Mouse (Mus musculus) limb, embryonic 11.5 days (tissue): Measurements from ENCODE around the gene Actl6b. TPM values are rescaled to one million over a fixed set of nuclear protein-coding genes. Genes with fewer than 3 reads are reported as not detected.

Experiments
- ATAC-seq: fragments of 200-750 bp; cut with Nextera tagmentation; 2 replicates; pipeline ENCODE4 v1.8.0; 2017; ENCODE audit warnings: low read depth; ENCODE audit not compliant: insufficient number of reproducible peaks, low FRiP score, low TSS enrichment
- DNase-seq: peaks from one replicate; pipeline ENCODE4 v3.0.0-alpha.2; 2015; ENCODE audit warnings: low spot score
- H3K27ac ChIP-seq: fragments of 300-500 bp; sonication (generic); replicated peaks from 2 replicates; pipeline ENCODE4 v1.5.1; 2014; ENCODE audit warnings: low read depth, mild to moderate bottlenecking, low read length
- H3K27me3 ChIP-seq: fragments of 300-500 bp; sonication (generic); 2 replicates; pipeline ENCODE4 v1.6.1; 2014; ENCODE audit warnings: mild to moderate bottlenecking, low read length, mixed read lengths; ENCODE audit not compliant: control insufficient read depth, insufficient read depth
- H3K36me3 ChIP-seq: fragments of 300-500 bp; sonication (generic); 2 replicates; pipeline ENCODE4 v1.6.1; 2014; ENCODE audit warnings: mild to moderate bottlenecking, low read length, moderate library complexity, mixed read lengths; ENCODE audit not compliant: control insufficient read depth, insufficient read depth
- H3K4me1 ChIP-seq: fragments of 300-500 bp; sonication (generic); 2 replicates; pipeline ENCODE4 v1.6.1; 2014; ENCODE audit warnings: low read length, mixed read lengths; ENCODE audit not compliant: control insufficient read depth, insufficient read depth
- H3K4me2 ChIP-seq: fragments of 300-500 bp; sonication (generic); 2 replicates; pipeline ENCODE4 v1.6.1; 2014; ENCODE audit warnings: low read depth, mild to moderate bottlenecking, moderate library complexity; ENCODE audit not compliant: severe bottlenecking
- H3K4me3 ChIP-seq: fragments of 300-500 bp; sonication (generic); 2 replicates; pipeline ENCODE4 v1.5.1; 2014; ENCODE audit warnings: low read depth, low read length
- H3K9ac ChIP-seq: fragments of 300-500 bp; sonication (generic); 2 replicates; pipeline ENCODE4 v1.6.1; 2014; ENCODE audit warnings: mild to moderate bottlenecking, low read length
- H3K9me3 ChIP-seq: fragments of 300-500 bp; sonication (generic); 2 replicates; pipeline ENCODE4 v1.6.1; 2016; ENCODE audit warnings: low read length; ENCODE audit not compliant: control insufficient read depth
- WGBS: fragments of 180-500 bp; shearing (Covaris S2); extraction: QIAGEN DNeasy Blood & Tissue Kit; methylation state at CpG from one replicate; pipeline ENCODE4 v1.1.7; 2014; 5-methylcytosine and 5-hydroxymethylcytosine counted together
- polyA plus RNA-seq: library from polyadenylated mRNA; unstranded; fragments of >200 nt; fragmentation: Nextera tagmentation; extraction: Ambion mirVana; gene quantifications from 2 replicates; pipeline ENCODE4 v1.2.1, GENCODE M21; 2014

The Actl6b gene
- polyA plus RNA-seq, 1 experiment from 2014 or later = not detected

GRCm38 (mm10) chr5:137597625-137598024 lies 44.3 kb downstream of the Actl6b start:
- no peaks in the 10 kb centered on the region for H3K36me3 ChIP-seq
- H3K4me2 ChIP-seq = no peak overlapping the region
- no peak overlapping the region for H3K9ac ChIP-seq
- no peaks in the 10 kb centered on the region for H3K27me3 ChIP-seq
- no peaks in the 10 kb centered on the region for H3K9me3 ChIP-seq
- DNase-seq (no peak), ATAC-seq (no peak)
- H3K27ac ChIP-seq = no peak overlapping the region
- WGBS = 90% methylated on average over 6 of the region's 6 CpGs
- H3K4me3 ChIP-seq = no peak overlapping the region
- H3K4me1 ChIP-seq = peaks cover 15% of the 10 kb centered on the region

GRCm38 (mm10) chr5:137598100-137598826 lies 44.9 kb downstream of the Actl6b start:
- Histone ChIP-seq H3K27ac (no peak overlapping the region), H3K4me1 (peaks cover 17% of the 10 kb centered on the region), H3K9ac (no peak overlapping the region), H3K9me3 (no peaks in the 10 kb centered on the region), H3K27me3 (no peaks in the 10 kb centered on the region), H3K4me2 (no peak overlapping the region), H3K4me3 (no peak overlapping the region), H3K36me3 (no peaks in the 10 kb centered on the region)
- WGBS = 91% methylated on average over 2 of the region's 2 CpGs
- no peak for ATAC-seq
- DNase-seq = no peak

DNA sequence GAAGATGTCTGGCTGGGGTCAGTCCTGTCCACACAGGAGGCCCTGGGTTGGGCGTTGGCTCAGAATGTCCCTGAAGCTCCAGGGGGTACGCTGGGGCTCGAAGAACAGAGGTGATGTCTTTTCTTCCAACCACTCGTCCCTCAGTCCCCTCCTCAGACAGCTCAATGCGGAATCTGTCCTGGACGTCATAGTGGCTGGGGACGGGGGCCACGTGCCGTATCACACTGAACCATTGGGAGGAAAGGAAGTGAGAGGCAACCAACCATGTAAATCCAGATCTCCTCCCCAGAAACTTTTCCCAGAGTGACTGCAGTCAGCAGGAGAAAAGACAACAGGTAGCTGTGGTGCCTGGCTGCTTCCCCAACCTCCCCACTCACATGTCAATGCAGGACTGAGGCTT lies 46.3 kb downstream of the Actl6b start:
- H3K4me2 ChIP-seq = peak overlapping the region; percentile 96
- DNase-seq (no peak), ATAC-seq (no peak)
- peaks cover 17% of the 10 kb centered on the region for H3K4me1 ChIP-seq
- no peak overlapping the region for H3K27ac ChIP-seq
- H3K9ac ChIP-seq = peak overlapping the region; percentile 5; the same call in 1 of the 2 replicates
- WGBS = 84% methylated on average over 9 of the region's 9 CpGs
- no peaks in the 10 kb centered on the region for H3K27me3 ChIP-seq
- H3K9me3 ChIP-seq = no peaks in the 10 kb centered on the region
- H3K36me3 ChIP-seq = no peaks in the 10 kb centered on the region
- H3K4me3 ChIP-seq = peak overlapping the region; percentile 60

DNA sequence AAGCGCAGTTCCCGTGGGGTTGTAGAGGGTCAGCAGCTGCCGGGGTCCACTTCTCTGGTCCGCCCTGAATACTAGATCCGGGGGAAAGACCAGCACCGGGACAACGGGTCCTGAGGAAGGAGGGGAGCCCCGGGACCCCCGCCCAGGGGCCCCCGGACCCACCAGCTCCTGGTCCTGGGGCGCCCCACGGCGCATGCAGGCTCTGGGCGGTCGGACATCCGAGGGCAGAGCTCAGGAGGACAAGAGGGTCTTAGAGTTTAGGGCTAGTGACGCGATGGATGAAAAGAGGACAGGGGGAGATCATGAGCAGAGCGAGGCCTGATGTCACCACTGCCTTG lies 46.9 kb downstream of the Actl6b start:
- DNase-seq (no peak), ATAC-seq (no peak)
- 0 out of 2 replicates have a peak overlapping the region, but pooled peaks have one; percentile 8 for H3K27ac ChIP-seq
- H3K4me1 ChIP-seq = peaks cover 17% of the 10 kb centered on the region
- 3% methylated on average over 19 of the region's 19 CpGs for WGBS
- H3K4me2 ChIP-seq = peak overlapping the region; percentile 96
- H3K4me3 ChIP-seq = peak overlapping the region; percentile 60
- H3K9me3 ChIP-seq = no peaks in the 10 kb centered on the region
- peaks cover under 1% of the 10 kb centered on the region; the same call in 1 of the 2 replicates for H3K36me3 ChIP-seq
- H3K27me3 ChIP-seq = no peaks in the 10 kb centered on the region
- peak overlapping the region; percentile 77 for H3K9ac ChIP-seq

DNA sequence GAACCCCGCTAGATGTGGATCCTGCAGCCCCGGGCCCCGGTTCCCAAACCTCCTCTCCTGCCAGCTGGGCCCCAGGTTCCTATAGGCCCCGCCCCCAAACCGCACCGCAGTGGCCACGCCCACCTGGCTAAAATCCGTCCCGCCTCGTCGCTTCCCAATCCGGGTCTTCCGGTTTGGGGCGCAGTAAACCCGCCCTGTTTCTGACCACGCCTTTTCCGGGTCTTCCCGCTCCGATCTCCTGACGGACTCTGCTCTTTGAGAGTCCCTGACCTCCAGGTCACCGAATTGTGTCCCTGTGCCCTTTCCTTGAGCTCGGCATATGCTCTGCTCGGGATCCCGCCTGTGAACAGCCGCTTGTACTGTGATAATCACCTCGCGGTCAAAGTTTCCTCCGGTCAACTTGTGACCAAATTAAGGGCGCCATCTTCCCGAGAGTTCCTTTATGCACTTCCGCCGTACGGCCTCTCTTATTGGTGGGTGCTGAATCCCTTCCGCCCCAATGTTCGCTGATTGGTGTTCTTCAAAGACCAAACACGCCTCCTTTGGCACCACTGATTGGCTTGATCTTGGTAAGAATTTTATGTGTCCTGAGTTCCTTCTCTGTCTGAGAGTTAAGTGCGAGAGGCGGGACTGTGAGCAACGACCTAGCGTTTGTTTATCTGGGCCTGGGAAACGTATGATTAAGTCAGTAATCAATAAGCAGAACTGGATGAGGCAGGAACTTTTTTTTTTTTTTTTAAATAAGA lies 47.5 kb downstream of the Actl6b start, which contains the start of gene Mospd3:
Gene Mospd3, minus strand, starts transcription at position 440 of the 746 bp plus-strand sequence.
- peaks cover 17% of the 10 kb centered on the region for H3K4me1 ChIP-seq
- 0% methylated on average over 41 of the region's 41 CpGs for WGBS

GRCm38 (mm10) chr5:137601365-137601729 lies 48.0 kb downstream of the Actl6b start:
- ATAC-seq (no peak), DNase-seq (peak; percentile 62)
- Histone ChIP-seq H3K4me1 (peaks cover 17% of the 10 kb centered on the region), H3K9me3 (no peaks in the 10 kb centered on the region), H3K36me3 (peaks cover 3% of the 10 kb centered on the region; the same call in 1 of the 2 replicates), H3K27me3 (no peaks in the 10 kb centered on the region), H3K27ac (no peak overlapping the region), H3K9ac (peak overlapping the region; percentile 38), H3K4me2 (peak overlapping the region; percentile 96), H3K4me3 (peak overlapping the region; percentile 60)
- under 1% methylated on average over 22 of the region's 22 CpGs for WGBS

More for the DNA sequence above, 47.5 kb downstream of the Actl6b start, which contains the start of gene Mospd3:
- peak within 1 kb of the TSS; percentile 77 for H3K9ac ChIP-seq
- H3K36me3 ChIP-seq = peaks cover 3% of the 10 kb centered on the region; the same call in 1 of the 2 replicates
- no peaks in the 10 kb centered on the region for H3K27me3 ChIP-seq
- DNase-seq = peak; percentile 97
- H3K4me2 ChIP-seq = peak within 1 kb of the TSS; percentile 96
- H3K4me3 ChIP-seq = peak within 1 kb of the TSS; percentile 60
- no peaks in the 10 kb centered on the region for H3K9me3 ChIP-seq
- H3K27ac ChIP-seq = peak within 1 kb of the TSS; percentile 77; the same call in 1 of the 2 replicates
- peak; percentile 93 for ATAC-seq

- Histone ChIP-seq H3K36me3 (peaks cover 6% of the 10 kb centered on the region; the same call in 1 of the 2 replicates), H3K4me3 (peak overlapping the region; percentile 21), H3K9ac (peak overlapping the region; percentile 50), H3K9me3 (no peaks in the 10 kb centered on the region), H3K27ac (no peak overlapping the region), H3K27me3 (no peaks in the 10 kb centered on the region), H3K4me1 (peaks cover 45% of the 10 kb centered on the region), H3K4me2 (peak overlapping the region; percentile 57)
- no peak for DNase-seq
- ATAC-seq = no peak
- WGBS = 19% methylated on average over 26 of the region's 26 CpGs
Observed at GRCm38 (mm10) chr5:137607860-137608653, 54.7 kb downstream of the Actl6b start.

DNA sequence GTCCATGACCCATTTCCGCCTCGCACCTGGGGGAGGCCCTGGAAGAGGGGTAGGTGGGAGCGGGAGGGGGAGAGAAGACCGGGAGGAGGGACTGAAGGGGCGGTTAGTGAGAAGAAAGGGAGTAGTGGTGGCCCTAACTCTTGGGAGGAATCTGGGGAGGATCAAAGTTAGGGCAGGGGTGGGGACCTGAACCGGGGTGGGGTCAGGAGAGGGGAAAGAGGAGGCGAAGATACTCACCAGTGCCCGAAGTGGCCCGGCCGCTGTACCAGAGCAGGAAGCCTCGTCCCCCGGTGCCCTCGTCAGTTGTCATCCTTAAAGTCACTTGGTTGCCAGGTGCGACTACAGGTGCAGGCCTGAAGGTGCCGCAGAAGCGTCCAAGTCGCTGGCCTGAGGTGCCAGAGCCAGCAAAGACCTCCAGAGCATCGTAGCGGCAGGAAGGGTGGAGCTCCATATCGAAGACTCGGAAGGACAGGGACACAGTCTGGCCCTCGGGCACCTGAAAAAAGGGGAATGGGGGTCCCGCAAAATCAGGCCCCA lies 55.4 kb downstream of the Actl6b start:
- Histone ChIP-seq H3K9me3 (no peaks in the 10 kb centered on the region), H3K27ac (no peak overlapping the region), H3K4me1 (peaks cover 49% of the 10 kb centered on the region), H3K4me2 (peak overlapping the region; percentile 57), H3K9ac (peak overlapping the region; percentile 50), H3K36me3 (peaks cover 6% of the 10 kb centered on the region; the same call in 1 of the 2 replicates), H3K4me3 (peak overlapping the region; percentile 21), H3K27me3 (no peaks in the 10 kb centered on the region)
- DNase-seq = no peak
- WGBS = 9% methylated on average over 23 of the region's 23 CpGs
- no peak for ATAC-seq
